Mouse (Mus musculus) left cerebral cortex, adult 8-10 months (tissue): ENCODE measurements at regions not wholly inside any gene's neighbourhood (a gene's known extent, or its start where the extent isn't known, plus 50 kb on each side); places are given as distances from the start of the nearest gene placed in this dataset.

Experiments used
- DNase-seq, 2 experiments: peaks; one replicate each; pipeline ENCODE4 v3.0.0; 2022; ENCODE audit warnings: low spot score in 2 of 2

- DNase-seq = no peak
Measured at GRCm38 (mm10) chr14:98937933-98938332, 56.2 kb downstream of the Rpl36a-ps1 start.

- DNase-seq = no peak
Measured at GRCm38 (mm10) chr14:98937373-98937772, 56.7 kb downstream of the Rpl36a-ps1 start.

GRCm38 (mm10) chr14:98933371-98933916, 60.7 kb downstream of the Rpl36a-ps1 start:
- DNase-seq = no peak

- DNase-seq = no peak
Measured at GRCm38 (mm10) chr14:98929276-98929675, 64.8 kb downstream of the Rpl36a-ps1 start.

GRCm38 (mm10) chr14:98908234-98908633, 85.9 kb downstream of the Rpl36a-ps1 start:
- DNase-seq = no peak

- DNase-seq = no peak
Measured at GRCm38 (mm10) chr14:98898876-98899275, 95.2 kb downstream of the Rpl36a-ps1 start.

GRCm38 (mm10) chr14:98897390-98897789, 96.7 kb downstream of the Rpl36a-ps1 start:
- no peak for DNase-seq

GRCm38 (mm10) chr14:98895933-98896332, 98.2 kb downstream of the Rpl36a-ps1 start:
- DNase-seq = no peak

GRCm38 (mm10) chr14:98892670-98893069, 101.4 kb downstream of the Rpl36a-ps1 start:
- no peak for DNase-seq

GRCm38 (mm10) chr14:98891252-98891947, 102.7 kb downstream of the Rpl36a-ps1 start:
- no peak for DNase-seq

GRCm38 (mm10) chr14:98887588-98887987, 106.5 kb downstream of the Rpl36a-ps1 start:
- DNase-seq = no peak

GRCm38 (mm10) chr14:98886982-98887381, 107.1 kb downstream of the Rpl36a-ps1 start:
- DNase-seq = no peak

GRCm38 (mm10) chr14:98882586-98882985, 111.5 kb downstream of the Rpl36a-ps1 start:
- DNase-seq = no peak

- no peak for DNase-seq
Measured at GRCm38 (mm10) chr14:98877956-98878355, 116.2 kb downstream of the Rpl36a-ps1 start.

GRCm38 (mm10) chr14:98873446-98873845, 120.7 kb downstream of the Rpl36a-ps1 start:
- no peak for DNase-seq

- DNase-seq = no peak
Measured at GRCm38 (mm10) chr14:98869888-98870287, 124.2 kb downstream of the Rpl36a-ps1 start.

- DNase-seq = no peak
Measured at GRCm38 (mm10) chr14:98866880-98867279, 127.2 kb downstream of the Rpl36a-ps1 start.

- no peak for DNase-seq
Measured at GRCm38 (mm10) chr14:98864001-98864400, 130.1 kb downstream of the Rpl36a-ps1 start.

GRCm38 (mm10) chr14:98863598-98863997, 130.5 kb downstream of the Rpl36a-ps1 start:
- no peak for DNase-seq

GRCm38 (mm10) chr14:98862095-98862735, 131.9 kb downstream of the Rpl36a-ps1 start:
- no peak for DNase-seq

- no peak for DNase-seq
Measured at GRCm38 (mm10) chr14:98858801-98859200, 135.3 kb downstream of the Rpl36a-ps1 start.

- no peak for DNase-seq
Measured at GRCm38 (mm10) chr14:98848500-98848899, 145.6 kb downstream of the Rpl36a-ps1 start.

- no peak for DNase-seq
Measured at GRCm38 (mm10) chr14:98844221-98844620, 149.9 kb downstream of the Rpl36a-ps1 start.
